Mouse (Mus musculus): ENCODE data around the gene Fundc2. TPM values are rescaled to one million over a fixed set of nuclear protein-coding genes. Genes with fewer than 3 reads are reported as not detected.
A peak's percentile ranks its signal among the peaks of the same experiment; 100 is the strongest.

Fundc2 gene
- polyA plus RNA-seq (2015; fragmentation: Nextera tagmentation; extraction: Ambion mirVana) = 73.6 and 83.5 TPM in 2 replicates

DNA sequence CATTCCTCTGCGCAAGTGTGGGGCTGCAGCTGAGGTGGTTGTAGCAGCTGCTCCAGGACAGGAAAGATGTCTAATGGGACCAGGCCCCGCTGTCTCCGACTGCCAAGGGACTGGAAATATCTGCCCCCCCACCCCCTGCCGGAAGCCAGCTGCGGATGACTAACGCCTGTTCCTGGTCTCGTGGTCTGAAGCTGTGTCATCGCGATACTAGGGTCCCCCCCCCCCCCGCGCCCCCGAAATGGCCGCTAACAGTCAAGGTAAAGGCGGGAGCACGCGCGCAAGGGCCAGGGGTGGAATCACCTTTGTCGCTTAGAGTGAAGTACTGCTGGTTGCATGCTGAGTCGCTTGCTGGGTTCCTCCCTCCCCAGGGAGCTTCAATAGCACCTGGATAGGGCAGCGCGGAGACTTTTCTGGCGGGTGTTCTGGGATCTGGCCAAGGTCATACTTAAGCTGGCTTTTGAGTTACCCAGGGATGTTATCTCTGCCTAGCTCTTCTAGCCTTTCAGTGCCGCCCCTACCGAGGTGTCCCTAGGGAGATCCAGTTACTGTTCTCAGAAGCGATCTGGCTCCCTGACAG, at the start of gene Fundc2, which contains the start of gene F8:
Gene Fundc2 (plus strand): TSS at position 205 of the 577 bp plus-strand sequence.
Gene F8 (minus strand): TSS at position 421 of the 577 bp plus-strand sequence.
- no peaks in the 10 kb centered on the region for H3K27me3 ChIP-seq (ENCODE audit: control insufficient read depth, insufficient read depth, low read length)
- H3K4me2 ChIP-seq (ENCODE audit: low read depth, low read length) = peak within 1 kb of the TSS; percentile 52
- no peaks in the 10 kb centered on the region for H3K9me3 ChIP-seq (replicated peaks; ENCODE audit: control insufficient read depth, low read length)
- WGBS = 10% methylated on average over 17 of the region's 25 CpGs
- H3K4me3 ChIP-seq (ENCODE audit: low read length) = peak within 1 kb of the TSS; percentile 63
- no peaks in the 10 kb centered on the region for H3K4me1 ChIP-seq (ENCODE audit: control insufficient read depth, insufficient read depth, low read length)
- H3K27ac ChIP-seq (ENCODE audit: low read length) = peak within 1 kb of the TSS; percentile 95
- peak; percentile 93 for ATAC-seq (replicated peaks; ENCODE audit: extremely low read depth, insufficient read depth, low FRiP score)
- H3K36me3 ChIP-seq (ENCODE audit: control insufficient read depth, insufficient read depth) = no peaks in the 10 kb centered on the region
- H3K9ac ChIP-seq (ENCODE audit: low read length) = peak within 1 kb of the TSS; percentile 81

DNA sequence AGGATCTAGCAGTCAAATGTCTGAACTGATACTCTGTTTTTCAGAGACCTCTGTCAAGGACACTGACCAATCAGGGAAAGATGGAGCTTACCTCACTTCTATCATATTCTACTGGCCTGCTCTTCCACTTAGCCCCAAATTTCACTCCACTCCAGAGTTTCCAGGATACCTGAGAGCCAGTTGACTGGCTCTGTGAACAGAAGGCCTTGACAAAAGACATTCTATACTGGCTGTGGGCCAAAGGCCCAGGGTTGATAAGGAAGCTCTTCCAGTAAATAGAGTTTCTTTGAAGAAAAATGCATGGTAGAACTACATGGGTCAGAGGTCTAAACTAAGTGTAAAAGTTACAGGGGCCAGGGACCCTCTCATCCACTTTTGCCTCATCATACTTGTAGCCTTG, 12.0 kb upstream of the Fundc2 start:
- H3K36me3 ChIP-seq (ENCODE audit: control insufficient read depth, insufficient read depth) = no peaks in the 10 kb centered on the region
- ATAC-seq (replicated peaks; ENCODE audit: extremely low read depth, insufficient read depth, low FRiP score) = peak; percentile 60; the same call in 1 of the 2 replicates
- H3K9ac ChIP-seq (ENCODE audit: low read length) = no peak overlapping the region
- H3K4me3 ChIP-seq (ENCODE audit: low read length) = no peak overlapping the region
- no peaks in the 10 kb centered on the region for H3K27me3 ChIP-seq (ENCODE audit: control insufficient read depth, insufficient read depth, low read length)
- H3K9me3 ChIP-seq (replicated peaks; ENCODE audit: control insufficient read depth, low read length) = no peaks in the 10 kb centered on the region
- H3K4me2 ChIP-seq (ENCODE audit: low read depth, low read length) = no peak overlapping the region
- no peak overlapping the region for H3K27ac ChIP-seq (ENCODE audit: low read length)
- H3K4me1 ChIP-seq (ENCODE audit: control insufficient read depth, insufficient read depth, low read length) = peaks cover 3% of the 10 kb centered on the region; the same call in 1 of the 2 replicates

DNA sequence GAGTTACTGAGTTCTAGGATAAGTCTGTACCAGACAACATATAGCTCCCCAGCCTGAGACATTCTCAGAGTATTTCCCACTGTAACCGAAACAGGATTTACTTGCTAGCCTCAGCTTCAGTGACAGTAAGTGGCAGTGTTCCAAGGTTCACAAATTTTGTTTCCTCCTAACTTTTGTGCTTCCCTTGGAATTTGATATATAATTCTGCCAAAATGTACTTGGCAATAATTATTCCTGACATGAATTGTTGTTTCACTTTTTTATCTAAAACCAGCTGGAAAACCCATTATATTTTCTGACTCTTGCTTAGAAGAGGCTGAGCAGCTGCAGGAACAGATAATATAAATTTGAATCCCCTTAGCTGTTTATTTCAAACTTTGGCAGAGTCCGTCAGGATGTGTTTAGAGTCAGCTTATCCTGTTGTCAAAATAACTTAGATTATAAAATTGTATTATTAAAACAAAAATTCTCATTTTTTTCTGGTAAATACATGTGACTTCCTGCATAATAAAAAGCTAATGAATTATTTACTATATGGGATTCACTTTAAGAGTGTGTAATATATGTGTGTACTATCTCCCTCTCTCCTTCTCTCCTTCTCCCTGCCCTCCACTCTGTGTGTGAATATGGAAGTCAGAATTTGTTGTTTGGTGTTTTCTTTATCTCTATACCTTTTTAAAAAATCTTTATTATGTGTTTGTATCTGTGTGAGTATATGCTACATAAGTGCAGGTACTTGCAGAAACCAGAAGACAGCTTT, 9.4 kb upstream of the Fundc2 start:
- peak; percentile 45; the same call in 1 of the 2 replicates for ATAC-seq (replicated peaks; ENCODE audit: extremely low read depth, insufficient read depth, low FRiP score)
- Histone ChIP-seq H3K4me2 (ENCODE audit: low read depth, low read length) (no peak overlapping the region), H3K4me1 (ENCODE audit: control insufficient read depth, insufficient read depth, low read length) (peaks cover 3% of the 10 kb centered on the region; the same call in 1 of the 2 replicates), H3K4me3 (ENCODE audit: low read length) (no peak overlapping the region), H3K9me3 (replicated peaks; ENCODE audit: control insufficient read depth, low read length) (no peaks in the 10 kb centered on the region), H3K9ac (ENCODE audit: low read length) (no peak overlapping the region), H3K27me3 (ENCODE audit: control insufficient read depth, insufficient read depth, low read length) (no peaks in the 10 kb centered on the region), H3K36me3 (ENCODE audit: control insufficient read depth, insufficient read depth) (no peaks in the 10 kb centered on the region), H3K27ac (ENCODE audit: low read length) (no peak overlapping the region; the same call in 1 of the 2 replicates)
- WGBS = 53% methylated on average over 2 of the region's 2 CpGs

DNA sequence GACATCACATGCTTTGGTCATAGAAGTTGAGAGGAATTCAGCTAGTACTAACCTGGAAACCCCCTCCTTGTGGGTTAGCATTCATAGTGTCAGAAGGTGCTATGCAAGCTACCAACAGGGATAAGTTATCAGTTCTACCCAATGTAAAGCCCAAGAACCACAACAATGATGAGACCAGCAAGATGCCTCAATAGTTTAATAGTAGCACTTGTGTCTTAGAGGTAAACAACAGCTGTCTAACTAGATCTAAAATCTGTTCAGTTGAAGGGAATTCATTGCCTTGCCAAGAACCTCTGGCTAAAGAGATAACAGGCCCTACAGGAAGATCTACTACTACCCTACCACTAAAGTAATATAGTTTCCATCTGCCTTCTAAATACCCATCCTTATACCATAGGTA, 5.4 kb upstream of the Fundc2 start:
- Histone ChIP-seq H3K4me3 (ENCODE audit: low read length) (no peak overlapping the region), H3K27ac (ENCODE audit: low read length) (no peak overlapping the region)
- no peak for ATAC-seq (replicated peaks; ENCODE audit: extremely low read depth, insufficient read depth, low FRiP score)

DNA sequence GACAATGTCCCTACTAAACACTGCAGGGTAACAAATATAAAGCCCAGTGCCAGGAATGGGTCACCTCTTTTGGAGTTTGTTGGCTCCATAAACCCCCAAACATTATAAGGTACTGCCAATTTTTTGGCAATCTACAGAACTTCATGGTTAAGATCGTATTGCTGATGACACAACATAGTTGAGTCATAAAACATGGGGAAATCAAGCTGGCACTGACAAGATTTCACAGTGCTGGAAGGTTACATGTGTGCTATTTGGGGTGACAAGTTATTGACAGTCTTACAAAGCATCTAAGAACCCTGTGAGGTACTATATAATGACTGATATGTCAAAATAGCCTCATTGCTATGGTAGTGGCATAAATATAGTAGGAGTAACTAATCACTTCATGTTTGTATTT, 1.0 kb upstream of the Fundc2 start:
- H3K4me2 ChIP-seq (ENCODE audit: low read depth, low read length) = no peak overlapping the region
- H3K9ac ChIP-seq (ENCODE audit: low read length) = no peak overlapping the region
- 78% methylated on average over 1 of the region's 1 CpGs for whole genome bisulfite sequencing
- ATAC-seq (replicated peaks; ENCODE audit: extremely low read depth, insufficient read depth, low FRiP score) = no peak
- no peak overlapping the region for H3K27ac ChIP-seq (ENCODE audit: low read length)
- no peaks in the 10 kb centered on the region for H3K27me3 ChIP-seq (ENCODE audit: control insufficient read depth, insufficient read depth, low read length)
- H3K9me3 ChIP-seq (replicated peaks; ENCODE audit: control insufficient read depth, low read length) = no peaks in the 10 kb centered on the region
- H3K36me3 ChIP-seq (ENCODE audit: control insufficient read depth, insufficient read depth) = no peaks in the 10 kb centered on the region
- no peak overlapping the region for H3K4me3 ChIP-seq (ENCODE audit: low read length)
- no peaks in the 10 kb centered on the region for H3K4me1 ChIP-seq (ENCODE audit: control insufficient read depth, insufficient read depth, low read length)

More for the DNA sequence above, 5.4 kb upstream of the Fundc2 start:
- no peaks in the 10 kb centered on the region for H3K27me3 ChIP-seq (ENCODE audit: control insufficient read depth, insufficient read depth, low read length)
- H3K36me3 ChIP-seq (ENCODE audit: control insufficient read depth, insufficient read depth) = no peaks in the 10 kb centered on the region
- no peaks in the 10 kb centered on the region for H3K4me1 ChIP-seq (ENCODE audit: control insufficient read depth, insufficient read depth, low read length)
- no peak overlapping the region for H3K4me2 ChIP-seq (ENCODE audit: low read depth, low read length)
- no peaks in the 10 kb centered on the region for H3K9me3 ChIP-seq (replicated peaks; ENCODE audit: control insufficient read depth, low read length)
- H3K9ac ChIP-seq (ENCODE audit: low read length) = no peak overlapping the region

DNA sequence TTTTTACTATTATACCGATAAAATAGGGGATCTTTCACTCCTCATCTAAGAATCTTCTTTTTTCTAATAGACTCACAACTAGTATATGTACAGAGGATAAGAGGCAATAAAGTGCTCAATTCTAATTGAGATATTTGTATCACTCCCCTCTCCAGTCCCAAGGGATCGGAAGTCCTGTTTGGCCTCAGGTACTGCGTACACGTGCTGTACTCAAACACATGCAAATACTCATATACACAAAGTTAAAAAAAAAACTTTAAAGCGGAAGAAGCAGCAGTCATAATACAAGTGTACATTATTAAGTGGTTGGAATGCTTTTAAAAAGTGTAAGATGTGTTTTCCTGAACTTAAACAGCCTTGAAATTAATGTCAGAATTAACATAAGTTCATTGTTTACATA, 500 bp upstream of the Fundc2 start:
- H3K36me3 ChIP-seq (ENCODE audit: control insufficient read depth, insufficient read depth) = no peaks in the 10 kb centered on the region
- H3K9me3 ChIP-seq (replicated peaks; ENCODE audit: control insufficient read depth, low read length) = no peaks in the 10 kb centered on the region
- peak overlapping the region; percentile 52 for H3K4me2 ChIP-seq (ENCODE audit: low read depth, low read length)
- no peaks in the 10 kb centered on the region for H3K4me1 ChIP-seq (ENCODE audit: control insufficient read depth, insufficient read depth, low read length)
- no peak overlapping the region for H3K9ac ChIP-seq (ENCODE audit: low read length)
- H3K27me3 ChIP-seq (ENCODE audit: control insufficient read depth, insufficient read depth, low read length) = no peaks in the 10 kb centered on the region
- peak overlapping the region; percentile 63 for H3K4me3 ChIP-seq (ENCODE audit: low read length)
- peak overlapping the region; percentile 95 for H3K27ac ChIP-seq (ENCODE audit: low read length)
- 66% methylated on average over 5 of the region's 5 CpGs for WGBS
- no peak for ATAC-seq (replicated peaks; ENCODE audit: extremely low read depth, insufficient read depth, low FRiP score)

DNA sequence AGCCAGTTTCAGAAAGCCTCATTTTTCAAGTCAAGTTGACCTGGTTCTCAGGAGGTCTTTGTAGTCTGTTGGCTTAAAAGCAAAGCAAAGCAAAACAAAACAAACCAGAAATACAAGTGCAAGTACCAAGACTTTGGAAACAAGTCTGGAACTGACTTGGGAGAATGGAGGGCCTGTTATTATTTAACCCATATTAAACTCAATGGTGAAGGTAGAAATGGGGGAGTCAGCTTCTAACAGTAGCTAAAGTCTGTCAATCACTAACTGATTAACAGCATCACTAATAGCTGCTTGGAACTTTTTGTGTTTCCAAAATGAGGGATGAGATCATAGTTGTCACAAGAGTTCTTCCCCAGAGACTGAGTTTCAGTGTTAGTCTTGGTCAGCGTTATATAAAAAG, 17.3 kb downstream of the Fundc2 start:
- H3K27me3 ChIP-seq (ENCODE audit: control insufficient read depth, insufficient read depth, low read length) = no peaks in the 10 kb centered on the region
- WGBS = 84% methylated on average over 1 of the region's 1 CpGs

DNA sequence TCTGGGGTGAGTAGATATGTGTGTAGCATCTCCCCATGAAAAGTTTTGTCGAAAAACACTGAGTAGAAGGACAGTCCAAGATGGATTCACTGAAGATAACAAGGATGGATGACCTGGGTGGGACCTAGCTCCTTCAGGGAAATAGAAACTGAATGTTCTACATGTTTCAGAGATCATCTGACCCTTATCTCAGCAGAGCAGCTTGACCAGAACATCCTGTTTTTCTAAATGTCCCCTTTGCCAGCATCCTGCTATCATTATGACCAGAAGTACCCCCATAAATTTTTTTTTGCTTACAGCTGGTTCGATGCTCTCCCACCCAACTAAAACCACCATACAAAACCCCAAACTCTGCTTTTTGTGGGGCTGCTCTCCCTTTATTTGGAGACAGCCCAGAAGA, 20.5 kb downstream of the Fundc2 start:
- WGBS = 67% methylated on average over 2 of the region's 2 CpGs

More for the DNA sequence above, 17.3 kb downstream of the Fundc2 start:
- no peak overlapping the region for H3K4me2 ChIP-seq (ENCODE audit: low read depth, low read length)
- no peak for ATAC-seq (replicated peaks; ENCODE audit: extremely low read depth, insufficient read depth, low FRiP score)
- no peak overlapping the region for H3K27ac ChIP-seq (ENCODE audit: low read length)
- H3K4me1 ChIP-seq (ENCODE audit: control insufficient read depth, insufficient read depth, low read length) = no peaks in the 10 kb centered on the region
- peaks cover 8% of the 10 kb centered on the region; the same call in 1 of the 2 replicates for H3K36me3 ChIP-seq (ENCODE audit: control insufficient read depth, insufficient read depth)
- H3K9me3 ChIP-seq (replicated peaks; ENCODE audit: control insufficient read depth, low read length) = no peaks in the 10 kb centered on the region
- no peak overlapping the region for H3K9ac ChIP-seq (ENCODE audit: low read length)
- no peak overlapping the region for H3K4me3 ChIP-seq (ENCODE audit: low read length)

DNA sequence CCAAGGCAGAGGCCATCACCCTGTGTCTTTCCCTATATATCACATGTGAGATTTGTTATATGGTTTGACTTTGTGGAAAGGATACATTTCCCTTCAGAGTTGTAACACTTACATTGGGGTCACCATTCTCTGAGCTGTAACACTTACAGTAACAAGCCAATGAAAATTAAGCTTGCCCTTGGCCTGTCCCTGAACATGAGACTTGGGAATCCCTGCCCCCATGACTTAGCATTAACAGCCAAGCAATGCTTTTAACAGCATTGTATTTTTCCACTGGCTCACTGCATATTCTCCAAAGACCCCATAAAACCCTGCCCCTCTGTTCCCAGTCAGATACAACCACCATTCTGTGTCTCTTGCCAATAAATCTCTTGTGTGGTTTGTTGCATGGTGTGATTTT, 21.2 kb downstream of the Fundc2 start:
- no peaks in the 10 kb centered on the region for H3K27me3 ChIP-seq (ENCODE audit: control insufficient read depth, insufficient read depth, low read length)
- H3K9ac ChIP-seq (ENCODE audit: low read length) = no peak overlapping the region
- H3K36me3 ChIP-seq (ENCODE audit: control insufficient read depth, insufficient read depth) = peaks cover 2% of the 10 kb centered on the region; the same call in 1 of the 2 replicates
- H3K9me3 ChIP-seq (replicated peaks; ENCODE audit: control insufficient read depth, low read length) = no peaks in the 10 kb centered on the region
- H3K4me1 ChIP-seq (ENCODE audit: control insufficient read depth, insufficient read depth, low read length) = no peaks in the 10 kb centered on the region
- ATAC-seq (replicated peaks; ENCODE audit: extremely low read depth, insufficient read depth, low FRiP score) = no peak
- no peak overlapping the region for H3K27ac ChIP-seq (ENCODE audit: low read length)
- no peak overlapping the region for H3K4me3 ChIP-seq (ENCODE audit: low read length)
- no peak overlapping the region for H3K4me2 ChIP-seq (ENCODE audit: low read depth, low read length)

More for the DNA sequence above, 20.5 kb downstream of the Fundc2 start:
- Histone ChIP-seq H3K27me3 (ENCODE audit: control insufficient read depth, insufficient read depth, low read length) (no peaks in the 10 kb centered on the region), H3K4me3 (ENCODE audit: low read length) (no peak overlapping the region), H3K4me2 (ENCODE audit: low read depth, low read length) (no peak overlapping the region), H3K4me1 (ENCODE audit: control insufficient read depth, insufficient read depth, low read length) (no peaks in the 10 kb centered on the region), H3K9me3 (replicated peaks; ENCODE audit: control insufficient read depth, low read length) (no peaks in the 10 kb centered on the region), H3K27ac (ENCODE audit: low read length) (no peak overlapping the region), H3K9ac (ENCODE audit: low read length) (no peak overlapping the region), H3K36me3 (ENCODE audit: control insufficient read depth, insufficient read depth) (peaks cover 2% of the 10 kb centered on the region; the same call in 1 of the 2 replicates)
- no peak for ATAC-seq (replicated peaks; ENCODE audit: extremely low read depth, insufficient read depth, low FRiP score)
